Mouse (Mus musculus) hindbrain, embryonic 12.5 days (tissue): ENCODE results near the gene Msantd1. TPM values are rescaled to one million over a fixed set of nuclear protein-coding genes. Genes with fewer than 3 reads are reported as not detected.
"Not testable (repeated sequence)": the region's sequence is repeated elsewhere in the genome, so short reads cannot be mapped to it uniquely, and the experiment has no call there.

ENCODE experiments used
- ATAC-seq: fragments of 200-750 bp; cut with Nextera tagmentation; 2 replicates; pipeline ENCODE4 v1.8.0; 2017; ENCODE audit warnings: moderate TSS enrichment; ENCODE audit not compliant: low FRiP score
- H3K27ac ChIP-seq: fragments of 300-500 bp; sonication (generic); 2 replicates; pipeline ENCODE4 v1.5.1; 2016; ENCODE audit warnings: mild to moderate bottlenecking
- H3K27me3 ChIP-seq: fragments of 300-500 bp; sonication (generic); 2 replicates; pipeline ENCODE4 v1.6.1; 2016; ENCODE audit warnings: mild to moderate bottlenecking
- H3K36me3 ChIP-seq: fragments of 300-500 bp; sonication (generic); 2 replicates; pipeline ENCODE4 v1.6.1; 2016; ENCODE audit warnings: mild to moderate bottlenecking
- H3K4me1 ChIP-seq: fragments of 300-500 bp; sonication (generic); 2 replicates; pipeline ENCODE4 v1.6.1; 2016
- H3K4me2 ChIP-seq: fragments of 300-500 bp; sonication (generic); replicated peaks from 2 replicates; pipeline ENCODE4 v1.6.1; 2016; ENCODE audit warnings: mild to moderate bottlenecking
- H3K4me3 ChIP-seq: fragments of 300-500 bp; sonication (generic); 2 replicates; pipeline ENCODE4 v1.5.1; 2016; ENCODE audit warnings: mild to moderate bottlenecking
- H3K9ac ChIP-seq: fragments of 300-500 bp; sonication (generic); 2 replicates; pipeline ENCODE4 v1.6.1; 2016; ENCODE audit warnings: mild to moderate bottlenecking, moderate library complexity
- H3K9me3 ChIP-seq: fragments of 300-500 bp; sonication (generic); replicated peaks from 2 replicates; pipeline ENCODE4 v1.6.1; 2016; ENCODE audit warnings: mild to moderate bottlenecking
- WGBS: fragments of 180-500 bp; shearing (Covaris S2); methylation state at CpG from one replicate; pipeline ENCODE4 v1.1.7; 2016; 5-methylcytosine and 5-hydroxymethylcytosine counted together
- polyA plus RNA-seq: library from polyadenylated mRNA; unstranded; fragments of >200 nt; fragmentation: Nextera tagmentation; extraction: Ambion mirVana; gene quantifications from 2 replicates; pipeline ENCODE4 v1.2.1, GENCODE M21; 2016

The Msantd1 gene
- polyA plus RNA-seq, result 1.6 TPM in 2 replicates

DNA sequence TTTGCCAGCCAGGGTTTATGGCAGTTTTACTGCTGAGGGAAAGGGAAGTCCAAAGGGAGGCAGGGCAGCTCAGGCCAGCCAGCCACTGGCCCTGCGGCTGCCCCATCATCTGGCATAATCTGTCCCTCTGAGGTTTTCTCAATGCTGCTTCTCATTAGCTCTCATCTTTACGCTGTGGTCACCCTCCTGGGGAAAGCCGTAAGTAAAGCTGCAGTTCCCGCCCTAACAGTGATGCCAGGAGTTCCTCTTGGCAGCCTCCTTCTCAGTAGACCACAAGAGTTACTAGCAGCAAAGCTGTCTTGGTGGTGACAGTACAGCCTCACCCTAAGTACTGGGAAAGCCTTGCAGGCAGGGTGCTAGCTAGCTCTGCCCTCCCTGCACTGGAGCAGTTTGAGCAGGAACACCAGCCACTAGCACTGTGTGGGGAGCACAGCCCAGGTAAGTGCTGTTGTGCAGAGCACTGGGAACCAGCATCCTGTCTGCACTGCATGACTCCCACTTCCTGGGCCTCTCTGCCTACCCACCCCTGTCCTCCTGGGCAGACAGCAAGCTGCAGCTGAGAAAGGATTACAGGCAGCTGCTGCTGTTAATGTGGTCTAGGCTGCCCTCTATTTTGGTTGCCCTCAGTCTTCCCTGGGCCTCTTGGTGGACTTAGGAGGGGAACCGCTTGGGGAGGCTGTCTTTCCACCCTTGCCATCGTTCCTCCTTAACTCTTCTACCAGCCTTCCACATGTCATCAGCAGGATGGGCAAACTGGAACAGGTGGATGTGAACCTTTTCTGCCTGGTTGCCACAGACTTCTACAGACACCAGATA, at the start of gene Msantd1:
Msantd1 (plus strand) TSS at position 103 of the 816 bp plus-strand sequence.
- no peak for ATAC-seq
- no peak within 1 kb of the TSS for H3K4me3 ChIP-seq
- H3K27ac ChIP-seq, result 0 out of 2 replicates have a peak within 1 kb of the TSS, but pooled peaks have one; percentile 8
- peaks cover 73% of the 10 kb centered on the region for H3K36me3 ChIP-seq
- no peak within 1 kb of the TSS; the same call in 1 of the 2 replicates for H3K9ac ChIP-seq
- H3K4me2 ChIP-seq, result no peak within 1 kb of the TSS
- H3K27me3 ChIP-seq, result no peaks in the 10 kb centered on the region
- no peaks in the 10 kb centered on the region for H3K4me1 ChIP-seq
- 85% methylated on average over 6 of the region's 6 CpGs for WGBS
- H3K9me3 ChIP-seq, result no peaks in the 10 kb centered on the region

DNA sequence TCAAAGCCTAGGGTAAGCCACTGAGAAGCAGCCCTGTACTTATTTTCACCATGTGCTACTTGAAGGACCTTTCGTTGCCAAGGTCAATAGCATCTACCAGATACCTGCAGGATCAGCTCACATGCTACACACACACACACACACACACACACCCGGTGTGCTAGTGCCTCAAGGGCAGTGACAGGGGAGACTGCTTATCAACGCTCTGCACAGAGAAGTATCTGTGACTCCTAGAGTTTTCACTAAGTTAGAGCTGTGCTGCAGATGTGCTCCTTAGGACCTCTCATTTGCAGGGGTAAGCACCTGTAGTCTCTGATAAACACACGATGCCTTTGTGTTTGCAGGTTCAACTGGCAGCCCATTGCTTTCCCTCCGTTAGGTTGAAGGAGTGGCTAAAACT, 42.4 kb upstream of the Msantd1 start:
- Histone ChIP-seq H3K4me2 (no peak overlapping the region), H3K9ac (no peak overlapping the region), H3K4me1 (no peaks in the 10 kb centered on the region), H3K36me3 (peaks cover 43% of the 10 kb centered on the region), H3K27ac (no peak overlapping the region), H3K4me3 (no peak overlapping the region), H3K27me3 (no peaks in the 10 kb centered on the region), H3K9me3 (no peaks in the 10 kb centered on the region)
- no peak for ATAC-seq
- 97% methylated on average over 5 of the region's 5 CpGs for WGBS

DNA sequence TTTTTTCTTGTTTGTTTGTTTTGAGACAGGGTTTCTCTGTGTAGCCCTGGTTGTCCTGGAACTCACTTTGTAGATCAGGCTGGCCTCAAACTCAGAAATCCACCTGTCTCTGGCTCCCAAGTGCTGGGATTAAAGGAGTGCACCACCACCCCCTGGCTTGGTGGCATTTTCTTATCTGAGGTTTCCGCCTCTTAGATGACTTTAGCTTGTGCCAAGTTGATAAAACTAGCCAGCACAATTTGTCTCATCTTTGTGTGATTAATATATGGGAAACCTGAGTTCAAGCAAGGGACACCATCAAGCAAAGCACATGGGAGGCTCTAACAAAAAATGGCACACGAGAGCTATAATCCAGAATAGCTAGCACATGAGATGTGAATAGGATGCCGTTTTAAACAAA, 27.5 kb upstream of the Msantd1 start:
- H3K9ac ChIP-seq, H3K4me3 ChIP-seq, ATAC-seq, H3K9me3 ChIP-seq, H3K4me2 ChIP-seq, H3K27me3 ChIP-seq, H3K4me1 ChIP-seq, H3K27ac ChIP-seq: not testable (repeated sequence)
- WGBS, result 95% methylated on average over 3 of the region's 3 CpGs
- peaks cover 78% of the 10 kb centered on the region for H3K36me3 ChIP-seq

GRCm38 (mm10) chr5:34881023-34881422, 26.8 kb upstream of the Msantd1 start:
- Histone ChIP-seq H3K9ac (no peak overlapping the region), H3K4me2 (no peak overlapping the region), H3K9me3 (no peaks in the 10 kb centered on the region), H3K27ac (no peak overlapping the region), H3K27me3 (no peaks in the 10 kb centered on the region), H3K36me3 (peaks cover 76% of the 10 kb centered on the region), H3K4me1 (no peaks in the 10 kb centered on the region), H3K4me3 (no peak overlapping the region)
- 92% methylated on average over 3 of the region's 3 CpGs for WGBS
- ATAC-seq, result no peak

- ATAC-seq, result no peak
- H3K4me3 ChIP-seq, result no peak overlapping the region
- no peak overlapping the region for H3K4me2 ChIP-seq
- no peaks in the 10 kb centered on the region for H3K9me3 ChIP-seq
- H3K36me3 ChIP-seq, result peaks cover 73% of the 10 kb centered on the region
- H3K27ac ChIP-seq, result no peak overlapping the region
- H3K4me1 ChIP-seq, result no peaks in the 10 kb centered on the region
- WGBS, result 84% methylated on average over 3 of the region's 3 CpGs
- H3K27me3 ChIP-seq, result no peaks in the 10 kb centered on the region
- no peak overlapping the region for H3K9ac ChIP-seq
Measured at GRCm38 (mm10) chr5:34885250-34885649, 22.6 kb upstream of the Msantd1 start.

DNA sequence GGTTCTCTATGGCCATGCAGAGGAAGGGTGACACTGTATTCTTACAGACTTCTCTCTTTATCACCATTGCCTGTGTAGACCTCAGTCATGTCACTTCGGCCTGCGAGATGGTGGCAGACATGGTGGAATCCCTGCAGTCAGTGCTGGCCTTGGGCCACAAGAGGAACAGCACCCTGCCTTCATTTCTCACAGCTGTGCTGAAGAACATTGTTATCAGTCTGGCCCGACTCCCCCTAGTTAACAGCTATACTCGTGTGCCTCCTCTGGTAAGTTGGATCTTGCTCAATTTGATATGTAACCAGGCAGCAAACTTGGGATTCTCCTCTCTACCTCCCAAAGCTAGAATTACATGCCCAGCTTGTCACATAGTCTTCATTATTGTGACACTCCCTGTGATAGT, 18.6 kb upstream of the Msantd1 start:
- no peaks in the 10 kb centered on the region for H3K4me1 ChIP-seq
- no peak overlapping the region for H3K9ac ChIP-seq
- peaks cover 80% of the 10 kb centered on the region for H3K36me3 ChIP-seq
- no peak overlapping the region for H3K4me2 ChIP-seq
- 93% methylated on average over 4 of the region's 4 CpGs for WGBS
- no peak for ATAC-seq
- no peaks in the 10 kb centered on the region for H3K27me3 ChIP-seq
- H3K9me3 ChIP-seq, result no peaks in the 10 kb centered on the region
- H3K4me3 ChIP-seq, result no peak overlapping the region
- no peak overlapping the region for H3K27ac ChIP-seq

DNA sequence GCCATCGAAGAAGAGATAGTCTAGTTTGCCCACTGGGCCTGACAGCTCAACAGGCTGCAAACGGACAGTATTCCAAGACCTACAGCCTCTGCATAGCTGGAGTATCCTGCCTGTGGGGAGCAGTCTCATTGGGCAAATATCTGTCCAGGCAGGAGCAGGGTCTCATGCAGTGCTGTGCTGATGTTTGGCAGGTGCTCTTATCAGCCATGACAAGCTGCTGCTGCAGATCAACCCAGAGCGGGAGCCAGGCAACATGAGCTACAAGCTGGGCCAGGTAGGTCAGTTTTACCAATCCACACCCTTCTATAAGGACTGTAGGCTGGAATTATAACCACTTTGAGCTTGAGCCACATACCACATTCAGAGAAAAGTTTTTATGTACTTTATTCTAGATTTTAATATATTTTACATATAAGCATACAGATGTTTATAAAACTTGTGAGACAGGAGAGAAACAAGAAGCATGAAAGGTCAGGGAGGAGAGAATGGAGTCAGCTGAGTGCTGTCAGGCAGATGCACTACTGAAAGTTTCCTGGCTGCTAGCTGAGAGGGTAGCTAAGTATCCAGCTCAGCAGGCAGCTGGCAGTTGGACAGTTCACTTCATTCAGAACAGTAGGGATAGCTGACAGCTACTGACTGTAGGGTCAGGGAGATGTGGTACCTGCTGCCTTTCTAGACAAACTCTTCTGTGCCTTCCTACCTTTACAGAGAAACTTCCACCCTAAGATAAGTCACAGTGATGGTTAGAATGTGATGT, 10.9 kb upstream of the Msantd1 start:
- 90% methylated on average over 3 of the region's 3 CpGs for WGBS
- no peaks in the 10 kb centered on the region for H3K27me3 ChIP-seq
- no peak overlapping the region for H3K4me3 ChIP-seq
- H3K27ac ChIP-seq, result no peak overlapping the region
- H3K36me3 ChIP-seq, result peaks cover 79% of the 10 kb centered on the region
- H3K9ac ChIP-seq, result no peak overlapping the region
- no peak overlapping the region for H3K4me2 ChIP-seq
- H3K9me3 ChIP-seq, result no peaks in the 10 kb centered on the region
- H3K4me1 ChIP-seq, result no peaks in the 10 kb centered on the region
- no peak for ATAC-seq

- H3K4me3 ChIP-seq, result no peak overlapping the region
- no peak overlapping the region for H3K4me2 ChIP-seq
- H3K9ac ChIP-seq, result no peak overlapping the region
- WGBS, result 94% methylated on average over 6 of the region's 6 CpGs
- no peaks in the 10 kb centered on the region for H3K4me1 ChIP-seq
- H3K36me3 ChIP-seq, result peaks cover 81% of the 10 kb centered on the region
- no peaks in the 10 kb centered on the region for H3K9me3 ChIP-seq
- H3K27ac ChIP-seq, result no peak overlapping the region
- no peak for ATAC-seq
- H3K27me3 ChIP-seq, result no peaks in the 10 kb centered on the region
Measured at GRCm38 (mm10) chr5:34899787-34900469, 7.9 kb upstream of the Msantd1 start.

DNA sequence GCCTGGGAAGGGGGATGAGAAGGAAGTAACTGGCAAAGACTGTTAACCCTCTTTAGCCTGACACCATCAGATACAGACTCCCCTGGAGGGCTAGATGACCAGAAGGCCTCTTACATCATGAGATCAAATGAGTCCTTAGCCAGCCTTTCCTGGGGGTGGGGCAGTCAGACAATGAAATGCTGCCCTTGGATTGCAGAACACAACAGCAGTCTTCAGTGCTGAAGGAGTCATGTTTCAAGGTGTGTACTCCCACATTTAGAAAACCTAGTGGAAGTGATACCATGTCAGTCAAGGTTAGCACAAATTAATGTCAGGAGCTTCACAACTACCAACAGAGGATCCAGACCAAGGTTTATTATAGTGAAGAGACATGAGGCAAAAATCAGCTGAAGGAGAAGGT, 5.4 kb upstream of the Msantd1 start:
- H3K27me3 ChIP-seq, result no peaks in the 10 kb centered on the region
- H3K27ac ChIP-seq, result no peak overlapping the region
- no peak for ATAC-seq
- H3K36me3 ChIP-seq, result peaks cover 88% of the 10 kb centered on the region
- H3K4me3 ChIP-seq, result no peak overlapping the region
- no peaks in the 10 kb centered on the region for H3K9me3 ChIP-seq
- no peaks in the 10 kb centered on the region for H3K4me1 ChIP-seq
- no peak overlapping the region for H3K4me2 ChIP-seq
- H3K9ac ChIP-seq, result no peak overlapping the region

- Histone ChIP-seq H3K4me1 (no peaks in the 10 kb centered on the region), H3K4me2 (no peak overlapping the region), H3K9me3 (no peaks in the 10 kb centered on the region), H3K9ac (no peak overlapping the region), H3K36me3 (peaks cover 87% of the 10 kb centered on the region), H3K27me3 (no peaks in the 10 kb centered on the region), H3K4me3 (no peak overlapping the region), H3K27ac (no peak overlapping the region)
- WGBS, result 95% methylated on average over 5 of the region's 5 CpGs
- no peak for ATAC-seq
Measured at GRCm38 (mm10) chr5:34902811-34903385, 4.9 kb upstream of the Msantd1 start.

DNA sequence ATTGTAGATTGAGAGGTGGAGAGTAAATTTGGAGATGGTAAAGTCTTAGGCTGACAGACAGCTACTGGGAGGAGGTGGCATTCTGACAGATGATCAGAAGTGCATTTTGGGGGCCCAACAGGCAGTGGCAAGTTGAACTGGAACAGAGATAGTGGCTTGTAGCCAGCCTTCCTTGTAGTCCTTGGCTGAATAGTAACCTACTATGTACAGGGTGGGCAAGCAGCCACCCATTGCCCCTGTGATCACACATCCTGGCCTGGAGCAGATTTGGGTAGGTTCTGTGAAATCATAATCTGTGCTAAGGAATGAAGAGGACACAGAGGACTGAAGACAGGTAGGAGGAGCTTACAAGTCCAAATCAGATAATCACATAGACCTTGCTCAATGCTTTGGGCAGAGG, 3.4 kb upstream of the Msantd1 start:
- Histone ChIP-seq H3K36me3 (peaks cover 86% of the 10 kb centered on the region), H3K9me3 (no peaks in the 10 kb centered on the region), H3K9ac (no peak overlapping the region), H3K4me2 (no peak overlapping the region), H3K4me1 (no peaks in the 10 kb centered on the region), H3K27ac (no peak overlapping the region), H3K4me3 (no peak overlapping the region), H3K27me3 (no peaks in the 10 kb centered on the region)
- ATAC-seq, result no peak

- ATAC-seq, result no peak
- Histone ChIP-seq H3K4me1 (no peaks in the 10 kb centered on the region), H3K27ac (no peak overlapping the region), H3K4me2 (no peak overlapping the region), H3K27me3 (no peaks in the 10 kb centered on the region), H3K4me3 (no peak overlapping the region), H3K9ac (no peak overlapping the region), H3K9me3 (no peaks in the 10 kb centered on the region), H3K36me3 (peaks cover 78% of the 10 kb centered on the region)
- 92% methylated on average over 4 of the region's 4 CpGs for WGBS
Measured at GRCm38 (mm10) chr5:34907230-34907629, 582 bp upstream of the Msantd1 start.
